Mouse (Mus musculus): ENCODE measurements around the gene C1qb.

C1qb gene

GRCm38 (mm10) chr4:136886101-136886500 is at the start of gene C1qb:
Gene C1qb, minus strand, starts transcription at chr4:136886187.
- in situ Hi-C loops (cut with MseI, MboI) = no loop called here

GRCm38 (mm10) chr4:136934746-136935613 is 49.0 kb upstream of the C1qb start:
- in situ Hi-C loops (cut with MseI, MboI) = no loop called here

GRCm38 (mm10) chr4:136930474-136930873 is 44.5 kb upstream of the C1qb start:
- in situ Hi-C loops (cut with MseI, MboI) = no loop called here

- in situ Hi-C loops (cut with MseI, MboI) = no loop called here
Measured at GRCm38 (mm10) chr4:136928928-136929327, 42.9 kb upstream of the C1qb start.

GRCm38 (mm10) chr4:136925804-136926203 is 39.8 kb upstream of the C1qb start:
- in situ Hi-C loops (cut with MseI, MboI) = no loop called here

GRCm38 (mm10) chr4:136924529-136924928 is 38.5 kb upstream of the C1qb start:
- in situ Hi-C loops (cut with MseI, MboI) = no loop called here

GRCm38 (mm10) chr4:136919526-136919925 is 33.5 kb upstream of the C1qb start:
- in situ Hi-C loops (cut with MseI, MboI) = no loop called here

GRCm38 (mm10) chr4:136918834-136919233 is 32.8 kb upstream of the C1qb start:
- in situ Hi-C loops (cut with MseI, MboI) = no loop called here

- in situ Hi-C loops (cut with MseI, MboI) = no loop called here
Measured at GRCm38 (mm10) chr4:136917165-136917524, 31.2 kb upstream of the C1qb start.

GRCm38 (mm10) chr4:136916359-136917164 is 30.6 kb upstream of the C1qb start:
- in situ Hi-C loops (cut with MseI, MboI) = no loop called here

GRCm38 (mm10) chr4:136912841-136913240 is 26.9 kb upstream of the C1qb start:
- in situ Hi-C loops (cut with MseI, MboI) = no loop called here

GRCm38 (mm10) chr4:136911804-136912203 is 25.8 kb upstream of the C1qb start:
- in situ Hi-C loops (cut with MseI, MboI) = no loop called here

GRCm38 (mm10) chr4:136911211-136911646 is 25.2 kb upstream of the C1qb start:
- in situ Hi-C loops (cut with MseI, MboI) = no loop called here

- in situ Hi-C loops (cut with MseI, MboI) = no loop called here
Measured at GRCm38 (mm10) chr4:136907809-136908208, 21.8 kb upstream of the C1qb start.

- in situ Hi-C loops (cut with MseI, MboI) = no loop called here
Measured at GRCm38 (mm10) chr4:136907033-136907432, 21.0 kb upstream of the C1qb start.

GRCm38 (mm10) chr4:136904767-136905539 is 19.0 kb upstream of the C1qb start:
- in situ Hi-C loops (cut with MseI, MboI) = no loop called here

GRCm38 (mm10) chr4:136899154-136899553 is 13.2 kb upstream of the C1qb start:
- in situ Hi-C loops (cut with MseI, MboI) = no loop called here

GRCm38 (mm10) chr4:136898637-136899036 is 12.7 kb upstream of the C1qb start, which contains the start of gene C1qa:
Gene C1qa, minus strand, starts transcription at chr4:136898803.
- in situ Hi-C loops (cut with MseI, MboI) = no loop called here

GRCm38 (mm10) chr4:136898084-136898598 is 12.2 kb upstream of the C1qb start:
- in situ Hi-C loops (cut with MseI, MboI) = no loop called here

- in situ Hi-C loops (cut with MseI, MboI) = no loop called here
Measured at GRCm38 (mm10) chr4:136896461-136896860, 10.5 kb upstream of the C1qb start.

- in situ Hi-C loops (cut with MseI, MboI) = no loop called here
Measured at GRCm38 (mm10) chr4:136895861-136896260, 9.9 kb upstream of the C1qb start.

- in situ Hi-C loops (cut with MseI, MboI) = no loop called here
Measured at GRCm38 (mm10) chr4:136894821-136895220, 8.8 kb upstream of the C1qb start.

All from mouse trophoblast stem cell (cell line).